Mouse (Mus musculus) stomach, embryonic 14.5 days (tissue): ENCODE data around the gene Swsap1. TPM values are rescaled to one million over a fixed set of nuclear protein-coding genes. Genes with fewer than 3 reads are reported as not detected.

Source experiments
- ATAC-seq: fragments of 200-750 bp; cut with Nextera tagmentation; 2 replicates; pipeline ENCODE4 v1.8.0; 2017; ENCODE audit warnings: low read depth, moderate TSS enrichment; ENCODE audit not compliant: insufficient number of reproducible peaks, insufficient read depth, low FRiP score
- H3K27ac ChIP-seq: fragments of 300-500 bp; sonication (generic); 2 replicates; pipeline ENCODE4 v1.5.1; 2014; ENCODE audit warnings: mild to moderate bottlenecking, low read length, moderate library complexity, mixed read lengths
- H3K27me3 ChIP-seq: fragments of 300-500 bp; sonication (generic); 2 replicates; pipeline ENCODE4 v1.6.1; 2014; ENCODE audit warnings: low read length, control low read depth, mixed read lengths; ENCODE audit not compliant: control insufficient read depth, insufficient read depth
- H3K36me3 ChIP-seq: fragments of 300-500 bp; sonication (generic); 2 replicates; pipeline ENCODE4 v1.6.1; 2014; ENCODE audit warnings: mild to moderate bottlenecking, control low read depth, low read length, moderate library complexity, mixed read lengths; ENCODE audit not compliant: control insufficient read depth, insufficient read depth
- H3K4me1 ChIP-seq: fragments of 300-500 bp; sonication (generic); 2 replicates; pipeline ENCODE4 v1.6.1; 2014; ENCODE audit warnings: low read length, control low read depth, mixed read lengths; ENCODE audit not compliant: control insufficient read depth, insufficient read depth
- H3K4me2 ChIP-seq: fragments of 300-500 bp; sonication (generic); replicated peaks from 2 replicates; pipeline ENCODE4 v1.6.1; 2014; ENCODE audit warnings: low read depth, low read length, control low read depth
- H3K4me3 ChIP-seq: fragments of 300-500 bp; sonication (generic); 2 replicates; pipeline ENCODE4 v1.5.1; 2014; ENCODE audit warnings: low read depth, low read length, control low read depth
- H3K9ac ChIP-seq: fragments of 300-500 bp; sonication (generic); replicated peaks from 2 replicates; pipeline ENCODE4 v1.6.1; 2014; ENCODE audit warnings: low read depth, mild to moderate bottlenecking, control low read depth, low read length, moderate library complexity, mixed read lengths
- H3K9me3 ChIP-seq: fragments of 300-500 bp; sonication (generic); 2 replicates; pipeline ENCODE4 v1.6.1; 2016; ENCODE audit warnings: low read depth, low read length, control low read depth; ENCODE audit not compliant: control insufficient read depth
- WGBS: fragments of 180-500 bp; shearing (Covaris S2); extraction: QIAGEN DNeasy Blood & Tissue Kit; methylation state at CpG from one replicate; pipeline ENCODE4 v1.1.7; 2014; 5-methylcytosine and 5-hydroxymethylcytosine counted together
- polyA plus RNA-seq: library from polyadenylated mRNA; unstranded; fragments of >200 nt; fragmentation: Nextera tagmentation; extraction: Ambion mirVana; gene quantifications from 2 replicates; pipeline ENCODE4 v1.2.1, GENCODE M21; 2014

Gene Swsap1
- polyA plus RNA-seq, 1 experiment from 2014 or later: 8.9 TPM

DNA sequence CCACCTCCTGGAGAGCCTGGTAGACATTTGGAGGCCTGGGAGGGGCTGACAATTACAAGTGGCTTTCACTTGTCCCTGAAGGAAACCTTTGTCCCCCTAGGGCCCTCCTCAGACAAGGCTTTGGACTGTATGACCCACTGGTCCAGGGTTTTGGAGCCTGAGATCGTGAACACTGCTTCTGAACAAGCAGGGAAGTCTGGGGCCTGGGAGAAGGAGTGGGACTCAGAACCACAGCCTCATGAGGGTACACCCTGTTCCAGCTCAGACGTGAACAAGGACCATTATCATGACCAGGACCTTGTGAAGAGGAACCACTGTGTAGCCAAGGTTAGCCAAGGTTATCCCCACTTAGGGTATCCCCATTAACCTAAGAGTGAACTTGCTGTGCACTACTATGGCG is 26.3 kb upstream of the Swsap1 start:
- no peak for ATAC-seq
- H3K27ac ChIP-seq: no peak overlapping the region
- H3K9me3 ChIP-seq: no peaks in the 10 kb centered on the region
- H3K4me1 ChIP-seq: peaks cover 8% of the 10 kb centered on the region; the same call in 1 of the 2 replicates
- no peaks in the 10 kb centered on the region for H3K27me3 ChIP-seq
- 78% methylated on average over 3 of the region's 3 CpGs for WGBS
- H3K9ac ChIP-seq: no peak overlapping the region
- H3K4me3 ChIP-seq: no peak overlapping the region
- no peak overlapping the region for H3K4me2 ChIP-seq
- no peaks in the 10 kb centered on the region for H3K36me3 ChIP-seq

DNA sequence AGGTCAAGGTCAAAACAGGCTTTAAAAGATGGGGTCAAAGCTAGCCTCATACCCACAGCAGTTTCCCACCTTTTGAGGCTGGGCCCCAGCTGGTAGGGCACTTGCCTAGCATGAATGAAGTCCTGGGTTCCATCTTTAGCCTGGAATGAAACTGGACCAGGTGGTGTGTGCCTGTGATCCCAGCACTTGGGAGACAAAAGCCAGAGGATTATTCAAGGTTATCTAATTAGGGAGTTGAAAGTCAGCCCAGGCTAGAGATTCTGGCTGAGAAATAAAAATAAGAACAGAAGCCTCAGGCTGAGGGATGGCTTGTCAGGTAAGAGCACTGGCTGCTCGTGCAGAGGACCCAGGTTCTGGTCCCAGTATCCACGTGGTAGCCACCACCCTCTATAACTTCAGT is 23.5 kb upstream of the Swsap1 start:
- H3K9me3 ChIP-seq: no peaks in the 10 kb centered on the region
- no peak overlapping the region for H3K4me2 ChIP-seq
- no peak overlapping the region for H3K4me3 ChIP-seq
- no peak overlapping the region for H3K9ac ChIP-seq
- ATAC-seq: no peak
- no peaks in the 10 kb centered on the region for H3K27me3 ChIP-seq
- WGBS: 59% methylated on average over 2 of the region's 2 CpGs
- no peak overlapping the region for H3K27ac ChIP-seq
- no peaks in the 10 kb centered on the region for H3K36me3 ChIP-seq
- H3K4me1 ChIP-seq: no peaks in the 10 kb centered on the region

DNA sequence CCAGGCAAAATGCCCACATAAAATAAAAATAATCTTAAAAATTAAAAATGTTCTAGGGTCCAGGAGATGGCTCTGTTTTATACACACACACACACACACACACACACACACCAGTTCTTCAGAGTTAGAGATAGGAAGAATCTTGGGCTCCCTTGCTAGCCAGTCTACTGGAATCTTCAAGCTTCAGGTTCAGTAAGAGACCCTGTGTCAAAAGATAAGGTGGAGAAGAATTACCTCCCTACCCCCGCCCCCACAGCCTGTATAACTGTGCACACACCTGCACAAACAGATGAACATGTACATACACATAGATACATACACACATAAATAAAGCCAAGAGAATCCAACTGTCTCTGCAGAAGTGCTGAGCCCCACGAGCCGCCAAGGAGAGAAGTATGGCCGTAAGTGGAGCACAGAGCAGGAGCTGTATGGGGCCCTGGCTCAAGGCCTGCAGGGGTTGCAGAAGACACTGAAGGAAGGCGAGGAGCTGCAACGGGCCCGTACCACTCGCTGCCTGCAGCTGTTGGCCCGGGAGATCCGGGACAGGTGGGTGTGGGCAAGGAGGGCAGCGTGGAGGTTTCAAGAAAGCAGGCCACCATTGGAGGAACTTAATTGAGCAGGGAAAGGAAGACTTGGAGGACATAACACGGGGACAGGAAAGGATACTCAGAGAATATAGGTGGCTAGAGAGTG is 23.0 kb upstream of the Swsap1 start:
- H3K9me3 ChIP-seq: no peaks in the 10 kb centered on the region
- H3K4me3 ChIP-seq: no peak overlapping the region
- H3K27me3 ChIP-seq: no peaks in the 10 kb centered on the region
- H3K9ac ChIP-seq: no peak overlapping the region
- 49% methylated on average over 12 of the region's 12 CpGs for WGBS
- no peaks in the 10 kb centered on the region for H3K4me1 ChIP-seq
- H3K27ac ChIP-seq: no peak overlapping the region
- H3K36me3 ChIP-seq: no peaks in the 10 kb centered on the region
- no peak for ATAC-seq
- no peak overlapping the region for H3K4me2 ChIP-seq

DNA sequence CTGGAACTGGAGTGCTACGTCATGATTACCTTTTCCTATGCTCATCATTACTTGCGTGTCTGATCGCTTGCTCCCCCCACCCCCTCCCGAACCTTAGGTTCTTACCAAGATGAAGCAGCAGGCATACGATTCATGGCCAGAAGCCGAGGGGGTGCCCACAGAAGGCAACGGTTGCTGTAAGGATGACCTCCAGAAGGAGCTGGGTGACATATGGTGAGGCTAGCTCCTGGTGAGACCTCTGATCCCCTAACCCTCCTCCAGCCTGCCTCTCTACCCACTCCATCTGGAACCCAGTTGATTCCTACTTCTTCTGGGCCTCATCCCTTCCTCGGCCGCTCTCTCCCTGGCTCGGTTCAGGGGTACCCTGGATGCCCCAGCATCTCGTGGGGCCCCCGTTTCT is 21.5 kb upstream of the Swsap1 start:
- H3K9ac ChIP-seq: no peak overlapping the region
- no peaks in the 10 kb centered on the region for H3K36me3 ChIP-seq
- no peaks in the 10 kb centered on the region for H3K9me3 ChIP-seq
- ATAC-seq: no peak
- H3K27me3 ChIP-seq: no peaks in the 10 kb centered on the region
- H3K27ac ChIP-seq: no peak overlapping the region
- H3K4me3 ChIP-seq: no peak overlapping the region
- no peak overlapping the region for H3K4me2 ChIP-seq
- H3K4me1 ChIP-seq: no peaks in the 10 kb centered on the region
- 87% methylated on average over 12 of the region's 12 CpGs for WGBS

DNA sequence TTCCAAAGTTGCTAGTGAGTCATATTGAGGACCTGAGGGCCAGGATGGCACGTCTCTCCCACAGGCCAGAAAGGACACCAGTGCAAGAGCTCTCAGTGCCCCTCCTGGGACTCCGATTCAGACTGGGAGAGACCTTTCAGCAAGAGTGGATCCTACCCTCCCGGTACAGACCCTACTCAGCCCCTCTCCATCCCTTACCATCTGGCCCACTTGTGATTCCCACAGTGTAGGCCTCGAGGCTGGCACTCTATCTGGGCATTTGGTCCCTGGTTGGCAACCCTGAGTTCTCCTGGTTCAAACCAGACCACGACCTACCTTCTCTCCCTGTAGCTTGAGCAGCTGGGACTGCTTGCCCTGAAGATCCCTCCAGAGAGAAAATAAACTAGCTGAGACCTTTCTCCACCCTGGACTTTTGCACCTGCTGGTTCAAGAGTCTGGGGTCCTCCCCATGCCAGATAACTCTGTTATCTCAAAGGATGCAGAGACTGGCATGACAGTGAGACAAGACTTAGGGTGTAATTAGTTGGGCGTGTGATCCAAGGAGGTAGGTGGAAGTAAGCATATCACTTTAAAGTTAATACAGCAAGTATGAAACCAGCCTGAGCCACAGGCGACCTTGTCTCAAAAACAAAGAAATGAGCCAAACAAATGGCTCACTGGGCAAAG is 20.0 kb upstream of the Swsap1 start:
- ATAC-seq: no peak
- H3K9me3 ChIP-seq: no peaks in the 10 kb centered on the region
- no peak overlapping the region for H3K27ac ChIP-seq
- WGBS: 85% methylated on average over 7 of the region's 7 CpGs
- no peak overlapping the region for H3K9ac ChIP-seq
- no peaks in the 10 kb centered on the region for H3K4me1 ChIP-seq
- no peak overlapping the region for H3K4me2 ChIP-seq
- no peaks in the 10 kb centered on the region for H3K27me3 ChIP-seq
- no peaks in the 10 kb centered on the region for H3K36me3 ChIP-seq
- H3K4me3 ChIP-seq: no peak overlapping the region

DNA sequence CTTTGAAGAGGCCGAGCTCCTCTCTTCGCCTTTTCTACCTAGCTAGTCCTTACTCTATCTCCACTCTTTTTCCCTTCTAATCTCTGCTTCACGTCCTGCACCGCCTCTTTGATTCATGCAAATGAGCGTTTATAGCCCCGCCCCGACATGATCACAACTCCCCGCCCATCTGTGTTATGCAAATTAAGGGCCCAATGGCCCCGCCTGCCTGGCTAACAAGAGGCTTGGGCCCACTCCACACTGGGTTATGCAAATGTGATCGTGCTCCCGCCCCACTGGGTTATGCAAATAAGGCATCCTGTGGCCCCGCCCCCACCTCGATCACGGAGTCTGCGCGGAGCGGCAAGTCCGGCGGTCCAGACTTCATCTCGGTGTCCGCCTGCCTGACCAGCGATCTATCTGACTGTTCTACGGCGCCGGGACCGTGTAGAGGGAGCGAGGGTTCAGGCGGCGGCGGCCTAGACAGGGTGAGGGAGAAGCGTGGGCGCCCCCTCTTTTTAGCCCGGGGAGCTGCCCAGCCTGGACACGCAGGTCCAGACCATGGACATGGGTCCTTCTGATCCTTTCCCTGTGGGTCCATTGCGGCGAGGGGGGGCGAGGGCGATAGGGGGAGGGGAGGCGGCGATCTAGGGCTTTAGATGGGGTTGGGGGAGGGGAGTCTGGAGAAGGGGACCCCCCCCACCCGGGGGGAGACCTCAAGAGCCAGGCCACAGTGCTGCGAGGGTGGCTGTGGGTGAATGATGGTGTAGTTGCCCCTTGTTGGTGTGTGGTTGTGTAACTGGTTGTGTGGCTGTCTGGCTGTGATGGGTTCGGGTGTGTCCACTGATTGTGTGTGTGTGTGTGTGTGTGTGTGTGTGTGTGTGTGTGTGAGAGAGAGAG is 18.6 kb upstream of the Swsap1 start, which contains the start of gene Plppr2:
Plppr2 (plus strand) TSS at position 342 of the 879 bp plus-strand sequence.
- Histone ChIP-seq H3K36me3 (no peaks in the 10 kb centered on the region), H3K27ac (no peak within 1 kb of the TSS), H3K4me2 (peak within 1 kb of the TSS; percentile 59), H3K4me1 (no peaks in the 10 kb centered on the region), H3K4me3 (peak within 1 kb of the TSS; percentile 40), H3K27me3 (no peaks in the 10 kb centered on the region), H3K9me3 (no peaks in the 10 kb centered on the region), H3K9ac (no peak within 1 kb of the TSS; the same call in 1 of the 2 replicates)
- WGBS: 2% methylated on average over 43 of the region's 43 CpGs
- peak; percentile 96 for ATAC-seq

DNA sequence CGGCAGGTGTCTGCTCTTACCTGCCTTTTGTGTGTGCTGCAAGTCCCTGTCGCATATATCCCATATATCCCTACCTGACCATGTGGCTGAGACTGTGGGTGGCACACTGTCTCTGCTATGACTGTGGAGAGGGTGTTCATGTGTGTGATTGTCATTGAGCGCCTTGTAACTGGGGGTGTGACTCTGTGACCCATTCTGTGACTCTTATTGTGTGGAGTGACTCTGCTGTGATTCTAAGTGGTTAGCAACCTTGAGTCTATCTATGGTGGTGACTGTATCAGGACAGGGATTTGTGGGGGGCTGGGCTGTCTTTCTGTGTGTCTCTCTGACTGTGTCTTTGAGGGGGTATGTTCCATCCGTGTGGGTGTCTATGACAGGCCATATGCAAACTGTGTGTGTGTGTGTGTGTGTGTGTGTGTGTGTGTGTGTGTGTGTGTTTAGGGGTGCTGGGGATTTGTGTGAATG is 17.8 kb upstream of the Swsap1 start:
- WGBS: 78% methylated on average over 4 of the region's 4 CpGs
- H3K4me3 ChIP-seq: no peak overlapping the region
- no peak overlapping the region for H3K27ac ChIP-seq
- H3K9me3 ChIP-seq: no peaks in the 10 kb centered on the region
- H3K27me3 ChIP-seq: no peaks in the 10 kb centered on the region
- no peak for ATAC-seq
- H3K4me1 ChIP-seq: no peaks in the 10 kb centered on the region
- H3K36me3 ChIP-seq: no peaks in the 10 kb centered on the region
- H3K4me2 ChIP-seq: peak overlapping the region; percentile 59
- no peak overlapping the region for H3K9ac ChIP-seq

DNA sequence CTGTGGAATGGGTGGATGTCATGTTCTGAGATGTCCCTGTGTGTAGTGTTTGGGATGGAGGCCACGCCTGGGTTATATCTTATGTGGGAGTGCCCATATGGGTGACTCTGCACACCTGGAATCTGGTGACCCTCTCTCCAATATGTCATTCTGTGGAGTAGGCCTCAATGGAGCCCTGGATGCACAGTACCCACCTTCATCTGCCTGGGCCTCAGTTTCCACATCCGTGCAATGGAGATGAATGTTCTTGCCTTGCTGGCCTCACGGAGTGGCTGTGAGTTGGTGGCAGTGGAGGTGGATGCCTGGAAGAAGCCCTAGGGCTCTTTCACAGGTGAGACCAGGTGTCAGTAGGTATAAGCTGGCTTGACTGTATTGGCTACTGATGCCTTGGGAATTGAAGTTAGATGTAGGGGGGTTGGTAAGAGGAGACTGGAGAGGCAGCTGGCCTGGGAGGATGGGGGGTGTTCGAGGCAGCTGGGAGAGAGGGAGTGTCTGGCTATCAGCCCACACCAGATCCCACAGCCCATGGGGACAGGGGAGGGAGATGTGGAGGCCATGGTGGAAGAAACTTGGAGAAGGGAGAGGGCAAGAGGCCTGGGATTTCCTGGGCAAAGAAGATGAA is 17.2 kb upstream of the Swsap1 start:
- H3K27ac ChIP-seq: no peak overlapping the region
- H3K4me3 ChIP-seq: no peak overlapping the region
- 79% methylated on average over 4 of the region's 4 CpGs for WGBS
- no peak overlapping the region for H3K9ac ChIP-seq
- no peak overlapping the region for H3K4me2 ChIP-seq
- H3K27me3 ChIP-seq: no peaks in the 10 kb centered on the region
- ATAC-seq: no peak
- no peaks in the 10 kb centered on the region for H3K4me1 ChIP-seq
- H3K36me3 ChIP-seq: no peaks in the 10 kb centered on the region
- H3K9me3 ChIP-seq: no peaks in the 10 kb centered on the region
